In the genomic region with DNA sequence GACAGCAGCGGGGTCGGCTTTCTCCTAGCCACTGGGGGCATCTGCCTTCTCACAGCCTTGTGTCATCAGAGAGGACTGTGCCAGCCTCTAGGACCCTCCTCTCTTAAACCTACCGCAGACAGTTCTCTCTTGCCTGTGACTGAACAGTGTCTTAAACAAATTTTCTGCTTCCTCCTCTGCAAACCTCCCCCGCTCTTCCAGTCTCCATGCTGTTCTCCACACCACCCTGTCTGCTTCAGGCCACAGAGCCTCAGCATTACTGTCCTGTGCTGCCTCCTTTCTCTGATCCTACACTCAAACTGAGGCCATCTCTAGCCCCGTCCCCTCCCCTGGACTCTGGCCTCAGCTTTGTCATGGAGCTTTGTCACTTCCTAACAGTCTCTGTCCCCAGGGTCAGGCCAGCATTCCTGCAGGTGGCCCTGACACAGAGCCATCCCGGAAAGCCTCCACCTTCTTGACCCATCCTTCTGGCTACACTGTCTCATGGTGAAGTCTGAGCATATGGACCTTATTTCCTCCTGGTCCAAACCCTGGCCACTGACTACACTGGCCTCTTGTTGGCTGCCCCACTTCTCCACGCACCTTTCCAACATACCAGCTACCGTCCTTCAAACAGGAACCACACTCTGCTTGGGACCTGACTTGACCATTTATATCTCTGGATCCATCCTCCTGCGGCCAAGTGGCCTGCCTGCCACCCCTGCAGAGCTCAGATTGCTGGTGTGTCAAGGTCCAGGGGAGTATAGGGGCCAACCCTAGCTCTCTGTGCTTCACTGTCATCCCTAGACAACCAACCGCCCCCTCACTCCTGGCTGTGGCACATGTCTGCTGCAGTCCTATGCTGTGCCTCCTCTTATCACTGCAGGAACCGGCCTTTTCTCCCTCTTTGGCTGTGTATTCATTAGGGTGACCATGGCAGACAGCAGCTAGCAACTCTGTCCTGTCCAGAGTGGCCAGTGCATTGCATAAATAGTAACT, we compare ENCODE assay signal across 15 mouse cellular contexts. TPM values are rescaled to one million over a fixed set of nuclear protein-coding genes. Genes with fewer than 3 reads are reported as not detected.
DNase-seq lines count a peak whose midpoint lies in the region; ATAC-seq and TF ChIP-seq lines count a peak whose summit lies in the region.
"Had no signal": no experiment of that assay in that cellular context is flagged by ENCODE, and none has a peak within 500 bp of the region (broad histone marks: within the 10 kb centered on the region; RNA-seq: fewer than 3 reads in every experiment).

No protein-coding gene starts in this region.

- no peak overlapping the region for H3K4me2 ChIP-seq in heart, embryonic 12.5 days
- H3K4me2 ChIP-seq in liver, embryonic 12.5 days = no peak overlapping the region
- no peak overlapping the region for H3K4me2 ChIP-seq in liver, postnatal 0 days (ENCODE audit: low read depth, low read length)
- H3K4me2 ChIP-seq in hindbrain, postnatal 0 days (ENCODE audit: low read depth, low read length) = no peak overlapping the region

- no peaks in the 10 kb centered on the region for H3K9me3 ChIP-seq in heart, embryonic 12.5 days (replicated peaks)
- H3K9me3 ChIP-seq in liver, embryonic 12.5 days (replicated peaks) = no peaks in the 10 kb centered on the region
- no peaks in the 10 kb centered on the region for H3K9me3 ChIP-seq in liver, postnatal 0 days (ENCODE audit: low read length)
- H3K9me3 ChIP-seq in hindbrain, postnatal 0 days (ENCODE audit: low read length) = no peaks in the 10 kb centered on the region

- TF ChIP-seq CTCF in liver, postnatal 0 days (IDR thresholded peaks at IDR 0.05; ENCODE audit: low read depth) = no peak
- no peak for TF ChIP-seq CTCF in hindbrain, postnatal 0 days (IDR thresholded peaks at IDR 0.05; ENCODE audit: low read depth)

- DNase-seq in cerebellum, postnatal 36 days = no peak
- DNase-seq in heart, postnatal 14 days = no peak
- DNase-seq in liver, postnatal 0 days = no peak
- DNase-seq in hindbrain, postnatal 0 days (ENCODE audit: low spot score) = no peak
- DNase-seq in urinary bladder, postnatal 36 days (ENCODE audit: low spot score in 2 of 2) = no peak
- DNase-seq: adrenal gland, postnatal 10 days had no signal

- no peaks in the 10 kb centered on the region for H3K27me3 ChIP-seq in heart, embryonic 12.5 days (replicated peaks)
- no peaks in the 10 kb centered on the region for H3K27me3 ChIP-seq in liver, embryonic 12.5 days (replicated peaks)
- H3K27me3 ChIP-seq in liver, postnatal 0 days (ENCODE audit: insufficient read depth, low read length) = no peaks in the 10 kb centered on the region
- H3K27me3 ChIP-seq in hindbrain, postnatal 0 days (ENCODE audit: insufficient read depth, low read length) = no peaks in the 10 kb centered on the region

- H3K4me1 ChIP-seq in heart, embryonic 12.5 days (replicated peaks) = peaks cover 71% of the 10 kb centered on the region
- H3K4me1 ChIP-seq in liver, embryonic 12.5 days = peaks cover 14% of the 10 kb centered on the region; the same call in 1 of the 2 replicates
- no peaks in the 10 kb centered on the region for H3K4me1 ChIP-seq in liver, postnatal 0 days (ENCODE audit: insufficient read depth)
- H3K4me1 ChIP-seq in hindbrain, postnatal 0 days (ENCODE audit: insufficient read depth, low read length) = 0 out of 2 replicates have a peak, but pooled peaks cover 4% of the 10 kb centered on the region

- no peak for TF ChIP-seq EP300 in liver, postnatal 0 days (IDR thresholded peaks at IDR 0.05; ENCODE audit: low read depth)

- ATAC-seq in cerebellum, adult (ENCODE audit: insufficient number of reproducible peaks, low FRiP score, low TSS enrichment) = peak; percentile 34; the same call in 1 of the 2 replicates
- no peak for ATAC-seq in heart, embryonic 12.5 days (ENCODE audit: insufficient number of reproducible peaks, low FRiP score)
- 0 out of 2 replicates have a peak, but pooled peaks have one; percentile 20 for ATAC-seq in liver, embryonic 12.5 days
- ATAC-seq in liver, postnatal 0 days = no peak
- no peak for ATAC-seq in hindbrain, postnatal 0 days
- ATAC-seq: midbrain, embryonic 16.5 days had no signal

- H3K9ac ChIP-seq in heart, embryonic 12.5 days = peak overlapping the region; percentile 9; the same call in 1 of the 2 replicates
- H3K9ac ChIP-seq in liver, embryonic 12.5 days = no peak overlapping the region
- no peak overlapping the region for H3K9ac ChIP-seq in liver, postnatal 0 days (replicated peaks)
- H3K9ac ChIP-seq in hindbrain, postnatal 0 days (replicated peaks; ENCODE audit: low read length) = no peak overlapping the region

- 62% methylated on average over 11 of the region's 11 CpGs for WGBS in heart, embryonic 12.5 days
- 63% methylated on average over 11 of the region's 11 CpGs for WGBS in liver, embryonic 12.5 days (ENCODE audit: insufficient replicate concordance)
- WGBS in liver, postnatal 0 days (ENCODE audit: insufficient replicate concordance) = 70% methylated on average over 11 of the region's 11 CpGs
- WGBS in hindbrain, postnatal 0 days = 77% methylated on average over 11 of the region's 11 CpGs

- intact Hi-C loops in heart, postnatal 14 days (cut with DNase I) = no loop called here

- peaks cover 20% of the 10 kb centered on the region for H3K36me3 ChIP-seq in heart, embryonic 12.5 days
- peaks cover 11% of the 10 kb centered on the region; the same call in 1 of the 2 replicates for H3K36me3 ChIP-seq in liver, embryonic 12.5 days
- H3K36me3 ChIP-seq in liver, postnatal 0 days (replicated peaks; ENCODE audit: insufficient read depth, low read length) = no peaks in the 10 kb centered on the region
- peaks cover 3% of the 10 kb centered on the region; the same call in 1 of the 2 replicates for H3K36me3 ChIP-seq in hindbrain, postnatal 0 days (ENCODE audit: insufficient read depth, low read length)

- peak overlapping the region; percentile 84 for H3K27ac ChIP-seq in heart, embryonic 12.5 days (ENCODE audit: poor library complexity, severe bottlenecking)
- H3K27ac ChIP-seq in liver, embryonic 12.5 days = no peak overlapping the region
- H3K27ac ChIP-seq in liver, postnatal 0 days (ENCODE audit: low read depth) = no peak overlapping the region
- H3K27ac ChIP-seq in hindbrain, postnatal 0 days = peak overlapping the region; percentile 20; the same call in 1 of the 2 replicates

- no peak overlapping the region for H3K4me3 ChIP-seq in heart, embryonic 12.5 days
- H3K4me3 ChIP-seq in liver, embryonic 12.5 days = no peak overlapping the region
- H3K4me3 ChIP-seq in liver, postnatal 0 days (ENCODE audit: low read depth, low read length) = no peak overlapping the region
- H3K4me3 ChIP-seq in hindbrain, postnatal 0 days (ENCODE audit: low read length) = no peak overlapping the region

RNA-seq across cellular contexts. Expression of a gene that starts 29.2 kb away (rescaled TPM):
- polyA plus RNA-seq in heart, embryonic 12.5 days (2016; fragmentation: Nextera tagmentation; extraction: Ambion mirVana) = 11.9 and 14.0 TPM in 2 replicates
- total RNA-seq in heart, postnatal 14 days (2021) = 10 to 100 TPM; 19.9 to 20.6 TPM
- 2.1 and 2.4 TPM in 2 replicates for polyA plus RNA-seq in liver, embryonic 12.5 days (2016; fragmentation: Nextera tagmentation; extraction: Ambion mirVana)
- polyA plus RNA-seq in liver, postnatal 0 days (2015; fragmentation: Nextera tagmentation; extraction: Ambion mirVana) = 0.47 and 0.58 TPM in 2 replicates
- 167 and 170 TPM in 2 replicates for total RNA-seq in hindbrain, postnatal 0 days (2014; rRNA removed)
- 17.1 and 19.0 TPM in 2 replicates for polyA plus RNA-seq in hindbrain, postnatal 0 days (2015; fragmentation: Nextera tagmentation; extraction: Ambion mirVana)
- total RNA-seq: hematopoietic stem cell, adult 5-6 weeks had no signal

RNA-seq across cellular contexts. Expression of a gene that starts 46.6 kb away (rescaled TPM):
- not detected in 2 replicates for polyA plus RNA-seq in heart, embryonic 12.5 days (2016; fragmentation: Nextera tagmentation; extraction: Ambion mirVana)
- not detected for total RNA-seq in heart, postnatal 14 days (2021)
- not detected in 2 replicates for polyA plus RNA-seq in liver, embryonic 12.5 days (2016; fragmentation: Nextera tagmentation; extraction: Ambion mirVana)
- polyA plus RNA-seq in liver, postnatal 0 days (2015; fragmentation: Nextera tagmentation; extraction: Ambion mirVana) = not detected in 2 replicates
- total RNA-seq in hindbrain, postnatal 0 days (2014; rRNA removed) = 0.26 and 0.40 TPM in 2 replicates
- 0.15 and 0.19 TPM in 2 replicates for polyA plus RNA-seq in hindbrain, postnatal 0 days (2015; fragmentation: Nextera tagmentation; extraction: Ambion mirVana)
- total RNA-seq: adrenal gland, postnatal 10 days; hematopoietic stem cell, adult 5-6 weeks; layer of hippocampus, postnatal 14 days had no signal
- polyA plus RNA-seq: kidney, embryonic 16.5 days; stomach, embryonic 16.5 days; urinary bladder, adult 2 months had no signal

RNA-seq across cellular contexts. Expression of a gene that starts 52.2 kb away (rescaled TPM):
- polyA plus RNA-seq in heart, embryonic 12.5 days (2016; fragmentation: Nextera tagmentation; extraction: Ambion mirVana) = 24.0 and 25.4 TPM in 2 replicates
- total RNA-seq in heart, postnatal 14 days (2021) = 10 to 100 TPM; 25.9 to 27.2 TPM
- 11.8 and 14.4 TPM in 2 replicates for polyA plus RNA-seq in liver, embryonic 12.5 days (2016; fragmentation: Nextera tagmentation; extraction: Ambion mirVana)
- polyA plus RNA-seq in liver, postnatal 0 days (2015; fragmentation: Nextera tagmentation; extraction: Ambion mirVana) = 5.9 and 6.9 TPM in 2 replicates
- 35.3 and 42.6 TPM in 2 replicates for total RNA-seq in hindbrain, postnatal 0 days (2014; rRNA removed)
- 15.9 and 16.4 TPM in 2 replicates for polyA plus RNA-seq in hindbrain, postnatal 0 days (2015; fragmentation: Nextera tagmentation; extraction: Ambion mirVana)

Comparison
In these comparisons a context has a peak if more than half of its experiments do, and no peak if none do; other contexts are left out.
1. ATAC-seq: peak in cerebellum, adult (single experiment) and liver, embryonic 12.5 days (single experiment); none in heart, embryonic 12.5 days (single experiment), liver, postnatal 0 days (single experiment) and hindbrain, postnatal 0 days (single experiment).
2. H3K27ac ChIP-seq: peak in heart, embryonic 12.5 days (single experiment) and hindbrain, postnatal 0 days (single experiment); none in liver, embryonic 12.5 days (single experiment) and liver, postnatal 0 days (single experiment).